Mouse (Mus musculus) frontal cortex, postnatal 36 days (tissue): ENCODE results near the gene Top2b.

ENCODE experiments used
- DNase-seq, 2 experiments: peaks; one replicate each; pipeline ENCODE4 v3.0.0; 2022; ENCODE audit warnings: low spot score in 2 of 2

The Top2b gene

DNA sequence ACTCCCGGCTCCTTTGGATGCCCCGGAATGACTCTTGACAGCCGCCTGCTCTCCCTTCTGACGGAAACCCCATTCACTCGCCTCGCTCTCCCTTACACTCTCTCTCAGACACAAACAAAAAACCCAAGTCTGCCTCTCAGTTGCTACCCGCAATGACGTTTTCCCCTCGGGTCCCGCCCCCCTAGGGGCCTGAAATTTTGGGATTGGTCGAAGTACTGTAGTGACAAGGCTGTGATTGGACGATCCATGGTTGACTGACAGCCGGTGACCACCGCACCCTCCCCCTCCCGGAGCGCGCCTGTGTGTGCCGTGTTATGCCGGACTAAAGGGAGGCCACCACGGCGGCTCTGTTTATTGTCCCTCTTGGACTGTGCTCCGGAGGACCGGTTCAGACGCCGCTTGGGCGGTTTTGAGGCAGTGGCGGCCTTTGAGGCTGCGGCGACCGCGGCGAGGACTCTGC lies at the start of gene Top2b:
TSS of gene Top2b (plus strand) at position 302 of the 460 bp plus-strand sequence.
- DNase-seq: peak; percentile 97 to 98

DNA sequence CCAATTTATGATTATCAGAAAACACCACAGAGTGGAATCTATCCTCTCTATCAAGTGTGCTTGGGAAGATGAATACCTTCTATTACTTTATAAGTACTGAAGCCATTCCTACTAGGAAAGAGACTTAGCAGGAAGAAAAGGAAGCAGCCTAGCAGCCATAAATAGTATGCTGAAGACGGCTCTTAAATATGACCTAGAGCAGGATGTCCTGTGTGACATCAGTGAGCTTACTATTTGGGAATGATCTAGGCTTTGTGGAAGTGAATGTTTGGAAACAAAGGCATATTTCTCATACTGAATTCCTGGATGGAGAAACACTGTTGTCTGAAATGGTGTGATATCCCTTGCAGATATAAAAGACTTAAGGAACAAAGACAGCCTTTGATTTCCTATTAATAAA lies 48.3 kb upstream of the Top2b start:
- DNase-seq: no peak

DNA sequence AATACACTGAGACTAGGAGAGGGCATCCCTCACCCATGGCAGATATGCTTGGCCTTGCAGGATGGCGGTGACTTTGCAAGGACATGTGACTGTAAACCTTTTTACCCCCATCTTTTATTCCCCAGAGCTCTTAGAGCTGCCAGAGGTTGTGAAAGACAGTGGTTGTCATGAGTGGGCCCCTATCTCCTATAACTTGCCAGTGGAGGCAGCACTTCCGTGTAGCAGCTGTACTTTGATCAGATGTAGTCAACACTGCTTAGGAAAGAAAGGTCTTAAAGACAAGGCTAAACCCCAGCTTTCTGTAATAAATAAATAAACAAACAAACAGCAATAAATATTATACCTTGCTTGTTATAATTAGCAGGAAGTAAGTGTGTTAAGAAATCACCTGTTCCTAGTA lies 45.2 kb upstream of the Top2b start:
- DNase-seq: no peak

DNA sequence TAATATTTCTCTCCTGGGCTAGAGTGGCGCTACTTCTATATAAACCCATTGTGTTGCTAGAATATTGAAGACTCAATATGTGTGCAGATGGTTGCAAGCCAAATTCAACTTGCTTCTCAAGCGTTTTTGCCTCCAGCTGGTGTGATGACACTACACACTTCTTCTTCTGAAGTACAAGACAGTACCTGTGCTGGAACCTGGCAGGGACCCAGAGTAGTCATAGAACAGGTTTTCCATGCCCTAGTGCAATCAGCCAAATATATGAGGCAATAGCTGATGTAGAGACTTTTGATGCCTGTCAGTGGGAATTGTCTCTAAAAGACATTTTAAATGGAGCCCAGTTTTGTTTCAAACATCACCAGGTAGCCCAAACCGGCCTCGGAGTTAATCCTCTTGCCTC lies 40.6 kb upstream of the Top2b start:
- no peak for DNase-seq

DNA sequence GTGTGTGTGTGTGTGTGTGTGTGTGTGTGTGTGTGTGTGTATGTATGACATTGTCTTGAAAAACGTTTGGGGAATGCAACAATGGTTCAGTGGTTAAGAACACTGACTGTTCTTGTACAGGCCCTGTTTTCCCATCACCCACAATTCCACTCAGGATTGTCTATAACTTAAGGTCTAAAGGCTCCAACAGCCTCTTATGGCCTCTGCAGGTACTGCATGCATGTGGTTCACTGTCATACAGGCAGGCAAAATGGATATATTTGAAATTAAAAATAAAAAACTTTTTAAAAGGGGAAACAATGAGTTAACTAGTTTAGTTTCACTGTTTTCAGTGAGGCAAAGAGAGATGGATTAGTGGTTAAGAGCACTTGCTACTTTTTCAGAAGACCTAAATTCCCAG lies 39.8 kb upstream of the Top2b start:
- DNase-seq: no peak

DNA sequence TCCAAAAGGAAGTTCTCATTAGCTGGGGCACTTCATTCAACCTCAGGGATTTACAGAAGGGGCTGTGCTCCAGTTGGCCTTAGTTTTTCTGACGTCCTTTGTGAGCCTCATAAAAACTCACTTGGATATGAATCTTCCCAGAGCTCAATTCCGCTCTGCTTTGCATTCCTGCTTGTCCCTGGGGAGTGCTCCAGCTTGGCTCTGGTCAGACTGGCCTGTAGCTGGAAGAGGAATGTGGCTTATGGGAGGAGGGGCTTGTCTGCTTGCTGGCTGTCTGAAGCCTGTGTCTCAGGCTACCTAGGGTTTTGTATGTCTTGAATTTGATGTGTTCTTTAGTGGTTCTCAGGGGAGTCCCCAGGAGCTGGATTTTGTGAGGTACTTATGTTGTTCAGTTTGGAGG lies 36.4 kb upstream of the Top2b start:
- DNase-seq: no peak

DNA sequence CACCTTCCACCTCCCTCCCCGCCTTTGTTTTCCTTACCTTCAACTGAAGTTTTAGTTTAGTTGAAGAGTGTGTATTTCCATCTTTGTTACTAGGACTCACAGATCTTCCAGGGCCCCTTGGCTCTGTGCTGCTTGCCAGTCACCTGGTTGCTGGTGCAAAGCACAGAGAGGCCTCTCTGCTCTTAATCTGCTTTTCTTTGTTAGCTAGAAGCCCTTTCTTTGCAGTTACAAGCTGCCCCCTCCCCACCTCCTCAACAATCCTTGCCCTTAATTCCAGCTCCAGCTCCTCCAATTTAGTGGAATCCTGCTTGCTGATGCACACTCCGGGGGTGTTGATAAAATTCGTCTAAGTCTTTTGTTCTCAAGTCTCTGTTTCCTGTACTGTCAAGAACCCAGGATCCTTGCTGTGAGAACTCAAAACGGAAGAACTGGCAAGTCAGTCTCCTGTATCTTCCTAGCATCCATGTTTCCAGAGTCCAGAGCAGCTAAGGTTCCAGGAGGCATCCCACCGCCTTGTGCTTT lies 36.0 kb upstream of the Top2b start:
- no peak for DNase-seq

DNA sequence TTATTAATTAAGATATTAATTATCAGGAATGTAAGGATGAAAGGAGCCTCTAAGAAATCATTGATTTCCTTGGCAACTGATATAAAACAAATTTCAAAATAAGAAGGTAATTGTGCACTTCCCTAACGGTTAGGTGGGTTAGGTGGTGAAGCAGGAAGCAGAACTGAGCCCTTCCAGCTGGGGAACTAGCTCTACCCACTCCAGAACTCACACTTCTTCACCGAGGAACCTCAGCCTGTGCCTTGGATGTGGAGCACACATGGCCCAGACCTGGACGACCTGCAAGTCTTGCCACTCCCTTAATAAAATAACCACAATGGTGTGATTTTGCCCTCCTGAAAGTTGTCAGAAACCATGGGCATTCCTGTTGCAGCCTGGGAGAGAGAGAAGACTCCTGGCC lies 35.2 kb upstream of the Top2b start:
- DNase-seq: no peak

DNA sequence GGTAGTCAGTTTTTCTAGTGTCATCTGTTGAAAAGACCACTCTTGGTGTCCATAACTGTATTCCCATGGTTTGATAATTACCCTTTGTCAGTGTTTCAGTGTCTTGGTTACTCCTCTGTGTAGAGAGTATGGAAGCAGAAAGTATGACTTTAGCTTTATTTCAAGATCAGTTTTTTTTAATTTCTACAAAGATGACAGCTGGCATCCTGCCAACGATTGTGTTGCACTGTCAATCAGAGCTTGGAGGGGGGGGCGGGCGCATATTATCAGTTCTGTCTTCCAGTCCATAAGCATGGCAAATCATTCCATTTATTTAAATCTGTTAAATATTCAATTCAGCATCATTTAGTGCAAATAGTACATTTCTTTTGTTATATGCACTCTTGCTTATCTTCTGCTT lies 30.7 kb upstream of the Top2b start:
- no peak for DNase-seq

DNA sequence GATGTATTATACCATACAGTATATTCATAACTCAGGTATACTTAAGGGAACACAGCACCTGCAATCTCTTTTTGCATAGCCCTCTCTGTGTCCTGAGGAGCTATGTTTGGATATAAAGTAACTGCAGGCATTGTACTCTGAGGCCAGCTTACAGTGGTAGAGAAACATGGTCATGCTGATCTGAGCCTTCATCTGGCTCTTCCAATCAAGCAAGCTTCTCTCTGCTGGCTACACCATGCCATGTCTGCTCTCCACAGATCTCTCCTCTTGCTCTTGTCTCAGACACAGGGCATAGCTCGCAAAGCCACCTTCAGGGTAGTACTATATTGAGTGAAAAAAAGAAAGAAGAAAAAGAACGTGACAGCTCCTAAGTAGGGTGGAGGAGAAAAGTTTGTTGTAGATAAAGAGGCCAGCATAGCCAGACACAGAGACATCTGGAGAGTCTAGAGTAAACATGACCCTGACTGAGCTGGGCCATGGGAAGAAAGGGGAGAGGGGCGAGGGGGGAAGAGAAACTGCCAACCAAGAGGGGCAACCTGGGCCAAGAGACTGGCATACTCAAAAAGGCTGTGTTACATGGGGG lies 29.1 kb upstream of the Top2b start:
- no peak for DNase-seq

DNA sequence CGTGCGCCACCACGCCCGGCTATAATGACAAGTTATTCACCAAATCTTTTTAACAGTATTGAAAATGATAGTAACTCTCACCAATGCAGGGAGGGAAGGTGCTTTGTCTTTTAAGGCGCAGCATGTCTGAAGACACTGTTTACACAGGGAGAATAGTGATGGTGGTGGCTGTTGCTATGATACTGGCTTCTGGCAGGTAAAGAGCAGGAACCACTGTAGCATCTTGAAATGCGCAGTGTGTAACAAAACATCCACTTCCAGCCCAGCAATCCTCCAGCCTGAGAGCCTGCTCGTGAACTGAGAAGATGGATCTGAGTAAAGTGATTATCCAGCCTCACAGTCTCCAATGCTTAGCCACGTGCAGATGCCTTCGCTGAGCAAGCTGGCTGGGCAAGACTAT lies 17.5 kb upstream of the Top2b start:
- no peak for DNase-seq

DNA sequence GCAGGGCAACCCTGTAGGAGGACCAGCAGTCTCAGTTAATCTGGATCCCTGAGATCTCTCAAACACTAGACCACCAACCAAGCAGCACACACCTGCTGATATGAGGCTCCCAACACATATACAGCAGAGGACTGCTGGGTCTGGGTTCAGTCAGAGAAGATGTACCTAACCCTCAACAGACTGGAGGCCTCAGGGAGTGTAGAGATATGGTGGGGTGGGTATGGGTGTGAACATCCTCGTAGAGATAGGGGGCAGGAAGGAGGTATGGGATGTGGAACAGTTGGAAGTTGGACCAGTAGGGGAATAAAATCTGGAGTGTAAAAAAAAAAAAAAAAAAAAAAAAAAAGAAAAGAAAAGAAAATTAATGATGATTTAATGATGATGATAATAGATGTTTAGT lies 5.3 kb upstream of the Top2b start:
- no peak for DNase-seq

DNA sequence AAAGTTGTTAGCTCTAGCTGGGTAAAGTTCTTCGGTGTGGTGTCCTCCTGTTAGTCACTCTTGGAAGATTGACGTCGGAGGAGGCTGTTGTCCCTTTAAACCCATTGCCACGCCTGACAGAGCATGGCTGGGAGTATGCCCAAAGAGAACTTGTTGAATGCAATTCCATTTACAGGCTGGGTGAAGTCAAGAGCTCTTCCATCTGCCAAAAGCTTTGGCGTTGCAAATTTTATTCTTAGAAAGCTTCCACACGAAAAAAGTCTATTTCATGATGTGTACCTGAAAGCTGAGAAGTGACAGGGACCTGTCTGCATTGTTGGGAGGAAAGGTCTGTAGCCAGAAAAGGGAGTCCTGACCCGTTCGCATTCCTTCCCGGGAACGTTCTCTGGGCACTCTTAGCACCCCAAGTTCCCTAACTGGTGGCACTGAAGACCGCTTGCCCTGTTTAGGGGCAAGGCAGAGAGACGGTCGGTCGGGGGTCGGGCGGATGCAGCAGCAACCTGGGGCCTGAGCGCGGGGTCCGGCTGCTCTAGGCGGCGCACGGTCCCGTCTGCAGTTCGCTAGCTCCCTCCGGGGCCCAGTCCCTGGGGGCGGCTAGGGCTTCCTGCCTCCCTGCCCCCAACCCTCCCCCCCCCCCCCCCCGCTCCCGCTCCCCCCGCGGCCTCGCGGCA lies 683 bp upstream of the Top2b start:
- peak; percentile 53 to 56 for DNase-seq

DNA sequence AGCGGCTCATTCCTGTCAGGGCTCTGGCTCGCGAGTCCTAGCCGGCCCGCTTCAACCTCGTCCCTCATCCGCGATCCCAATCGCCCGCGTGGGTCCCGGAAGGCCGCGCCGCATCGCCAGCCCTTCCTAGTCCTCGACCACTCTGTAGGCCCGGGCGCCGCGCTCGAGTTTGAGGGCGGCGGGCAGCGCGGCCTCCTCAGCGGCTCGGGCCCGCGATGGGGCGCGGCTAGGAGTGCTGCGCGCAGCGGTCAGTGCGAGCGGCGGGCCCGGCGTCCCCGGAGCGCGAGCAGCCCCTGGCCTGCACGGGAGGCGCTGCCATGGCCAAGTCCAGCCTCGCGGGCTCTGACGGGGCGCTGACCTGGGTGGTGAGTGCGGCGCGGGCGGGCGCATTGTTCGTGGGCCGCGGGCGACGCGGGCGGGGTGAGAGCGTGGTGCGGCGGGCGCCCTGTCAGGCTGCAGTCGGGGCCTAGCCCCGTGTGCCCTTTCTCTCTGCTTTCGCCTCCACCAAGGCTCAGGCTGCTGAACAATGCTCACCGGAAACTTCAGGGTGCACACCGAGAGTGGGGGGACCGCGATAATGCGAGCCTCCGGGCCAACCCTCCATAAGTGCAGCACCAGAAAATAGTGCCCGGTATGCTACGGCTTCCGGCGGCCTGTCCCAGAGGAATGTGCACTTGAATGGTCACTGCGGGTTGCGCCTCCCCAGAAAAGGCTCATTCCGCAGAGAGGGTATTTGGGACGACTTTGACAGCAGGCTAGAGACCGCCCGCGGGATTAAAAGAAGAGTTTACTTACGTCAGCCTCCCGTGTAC lies 589 bp downstream of the Top2b start:
- peak; percentile 61 to 63 for DNase-seq

DNA sequence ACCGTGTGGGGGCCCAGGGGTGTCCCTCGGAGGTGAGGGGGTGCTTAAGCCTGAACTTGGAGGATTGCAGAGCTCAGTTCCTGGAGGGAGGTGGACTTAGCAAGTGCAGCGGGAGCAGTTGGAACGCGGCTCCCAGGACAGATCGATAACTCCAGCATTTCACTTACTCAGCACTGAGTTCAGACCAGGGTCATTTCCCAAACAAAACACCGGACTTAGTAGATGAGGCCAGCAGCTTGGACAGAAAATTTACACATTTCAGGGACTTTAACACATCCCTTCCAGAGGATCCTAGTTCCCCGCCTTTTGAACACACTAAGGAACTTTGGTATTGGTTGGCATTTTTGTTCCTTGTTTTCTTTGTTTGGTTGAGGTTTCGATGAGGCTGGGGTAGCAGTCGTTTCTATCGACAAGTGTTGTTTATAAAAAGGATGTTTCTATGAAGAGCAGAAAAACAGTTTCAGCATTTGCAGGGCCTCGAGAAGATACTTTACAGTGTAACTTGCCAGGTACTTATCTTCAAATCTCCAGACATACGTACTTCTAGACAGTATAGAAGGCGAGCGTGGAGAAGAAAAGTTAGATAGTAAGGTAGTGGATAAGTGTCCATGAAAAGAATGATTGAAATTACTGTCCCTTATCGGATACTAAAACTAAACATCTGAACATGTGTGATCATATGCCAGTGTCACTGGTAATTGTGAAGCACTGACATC lies 1.4 kb downstream of the Top2b start:
- DNase-seq: no peak

DNA sequence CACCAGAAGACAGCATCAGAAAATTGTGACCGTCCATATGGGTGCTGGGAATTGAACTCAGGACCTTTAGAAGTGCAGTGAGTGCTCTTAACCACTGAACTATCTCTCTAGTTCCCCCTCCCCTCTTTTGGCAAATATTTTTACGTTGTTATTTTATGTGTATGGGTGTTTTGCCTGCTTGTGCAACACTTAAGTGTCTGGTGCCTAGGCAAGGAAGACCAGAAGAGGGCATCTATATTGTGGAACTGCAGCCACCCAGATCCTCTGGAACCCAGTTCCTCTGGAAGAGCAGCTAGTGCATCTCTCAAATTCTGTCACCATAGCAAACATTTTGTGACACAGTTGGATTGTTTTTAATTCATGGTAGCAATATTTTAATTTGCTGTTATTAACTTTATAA lies 2.0 kb downstream of the Top2b start:
- no peak for DNase-seq

DNA sequence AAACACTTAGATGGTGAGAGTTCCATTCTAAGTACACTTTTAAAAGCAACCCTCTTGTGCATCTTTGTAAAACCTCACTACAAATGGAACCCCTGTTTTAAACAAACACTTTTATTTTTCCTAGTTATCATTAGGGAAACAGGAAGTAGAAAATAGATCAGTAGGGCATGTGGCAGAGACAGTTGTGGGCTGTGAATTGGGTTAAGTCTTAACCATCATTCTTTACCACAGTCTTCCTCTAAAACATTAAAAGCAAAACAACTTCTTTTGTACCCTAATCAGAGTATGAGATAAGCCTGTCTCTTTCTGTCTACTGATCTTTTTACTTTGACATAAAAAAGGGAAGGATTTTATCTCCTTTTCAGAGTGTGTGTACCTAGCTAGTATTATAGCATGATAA lies 7.8 kb downstream of the Top2b start:
- no peak for DNase-seq

DNA sequence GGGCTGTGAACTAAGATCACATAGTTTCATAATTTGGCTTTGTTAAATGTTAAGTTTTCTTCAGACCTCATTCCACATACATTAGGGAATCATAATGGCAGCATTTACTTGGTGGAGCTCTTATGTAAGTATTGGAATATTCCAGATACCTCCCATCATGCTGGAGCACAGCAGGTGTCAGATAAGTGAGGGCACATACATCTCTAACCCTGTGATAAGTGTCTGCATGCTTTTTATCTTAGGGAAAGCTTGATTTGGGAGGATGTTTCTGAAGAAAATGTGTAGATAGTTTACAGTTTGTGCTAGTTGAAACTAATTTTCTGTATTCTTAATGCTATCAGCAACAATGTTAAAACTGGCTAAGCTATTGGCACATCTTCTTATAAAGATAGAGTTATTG lies 8.2 kb downstream of the Top2b start:
- DNase-seq: no peak

DNA sequence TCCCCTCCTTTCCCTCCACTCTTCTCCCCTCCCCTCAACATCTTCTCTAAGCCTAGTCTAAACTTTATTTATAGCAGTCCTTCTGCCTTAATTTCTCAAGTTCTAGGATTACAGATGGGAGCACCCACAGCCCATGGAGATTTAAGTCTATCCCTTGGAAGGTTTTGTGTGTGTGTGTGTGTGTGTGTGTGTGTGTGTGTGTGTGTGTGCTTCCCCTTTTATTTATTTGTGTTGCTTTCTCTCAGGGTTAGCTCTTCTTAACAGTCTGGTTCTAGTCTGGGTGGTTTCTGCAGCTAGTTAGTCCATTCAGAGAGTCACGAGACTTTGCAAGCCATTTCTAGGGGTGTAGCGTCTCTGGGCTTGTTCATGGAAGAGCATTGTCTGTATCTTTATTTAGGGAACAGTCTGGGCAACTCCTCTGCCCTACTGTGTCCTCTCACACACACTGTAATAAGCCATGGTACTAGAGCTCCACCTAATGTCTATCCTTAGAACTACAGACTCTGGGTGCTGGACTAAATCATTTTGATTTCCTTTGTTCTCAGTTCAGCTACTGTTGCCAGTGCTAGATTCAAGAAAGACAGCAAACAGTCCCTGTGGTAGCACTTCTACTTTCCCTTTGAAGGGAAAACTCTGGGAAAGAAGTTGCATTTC lies 15.1 kb downstream of the Top2b start:
- DNase-seq: peak; percentile 34 to 82

DNA sequence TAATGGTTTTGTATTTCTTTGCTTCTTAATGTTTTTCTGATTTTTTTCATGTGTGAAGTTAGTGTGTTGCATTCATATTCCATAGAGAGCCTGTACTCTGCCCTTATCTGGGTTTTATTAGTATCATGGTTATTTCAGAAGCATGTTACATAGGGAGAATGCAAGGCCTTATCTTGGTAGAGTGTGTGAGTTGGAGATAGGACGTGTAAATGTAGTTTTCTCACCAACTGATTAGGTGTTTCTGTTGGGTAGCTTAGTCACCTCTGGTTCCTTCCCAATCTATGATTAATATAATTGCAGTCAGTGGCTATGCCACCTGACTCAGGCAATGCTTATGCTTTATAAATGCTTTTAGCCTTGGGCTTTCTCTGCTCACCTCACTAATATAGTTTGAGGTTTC lies 19.8 kb downstream of the Top2b start:
- DNase-seq: no peak

DNA sequence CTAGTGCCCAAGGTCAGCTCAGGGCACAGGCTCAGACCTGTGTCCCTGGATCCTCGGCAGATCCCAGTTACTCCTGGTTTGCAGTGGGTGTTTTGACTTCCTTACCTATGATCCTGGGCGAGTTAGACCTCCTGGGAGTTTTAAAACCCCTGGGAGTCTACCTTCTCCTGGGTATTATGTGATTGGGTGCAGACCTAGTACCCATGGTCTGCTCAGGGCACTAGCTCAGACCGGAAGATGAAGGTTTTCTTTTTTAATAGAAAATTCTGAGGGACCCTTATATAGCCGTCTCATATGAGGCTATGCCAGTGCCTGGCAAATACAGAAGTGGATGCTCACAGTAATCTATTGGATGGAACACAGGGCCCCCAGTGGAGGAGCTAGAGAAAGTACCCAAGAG lies 40.2 kb downstream of the Top2b start:
- DNase-seq: no peak

DNA sequence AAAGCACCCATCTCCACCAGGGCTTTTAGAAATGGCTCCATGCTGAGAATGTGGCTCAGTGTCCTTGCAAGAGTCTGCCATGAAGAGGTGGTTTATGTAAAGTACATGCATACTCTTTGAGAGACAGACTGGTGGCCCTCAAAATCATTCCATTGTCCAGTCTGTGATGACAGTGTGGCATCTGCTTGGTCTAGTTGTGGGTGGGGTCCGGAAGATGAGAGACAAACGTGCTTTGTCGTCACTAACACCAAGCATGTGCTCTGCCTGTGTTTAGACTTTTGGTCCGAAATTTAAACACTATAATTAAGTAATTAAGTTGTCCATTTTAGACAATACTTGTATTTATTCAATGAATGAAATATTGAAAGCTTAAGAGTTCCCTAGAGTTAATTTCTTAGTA lies 49.2 kb downstream of the Top2b start:
- no peak for DNase-seq
